Mouse (Mus musculus): Measurements from ENCODE around the gene Ticrr.

Gene Ticrr

GRCm38 (mm10) chr7:79696495-79696894 lies 36.5 kb downstream of the Ticrr start:
- DNase-seq = no peak

GRCm38 (mm10) chr7:79702755-79703154 lies 42.8 kb downstream of the Ticrr start:
- DNase-seq = no peak

GRCm38 (mm10) chr7:79705210-79705609 lies 45.2 kb downstream of the Ticrr start:
- DNase-seq = no peak

DNA sequence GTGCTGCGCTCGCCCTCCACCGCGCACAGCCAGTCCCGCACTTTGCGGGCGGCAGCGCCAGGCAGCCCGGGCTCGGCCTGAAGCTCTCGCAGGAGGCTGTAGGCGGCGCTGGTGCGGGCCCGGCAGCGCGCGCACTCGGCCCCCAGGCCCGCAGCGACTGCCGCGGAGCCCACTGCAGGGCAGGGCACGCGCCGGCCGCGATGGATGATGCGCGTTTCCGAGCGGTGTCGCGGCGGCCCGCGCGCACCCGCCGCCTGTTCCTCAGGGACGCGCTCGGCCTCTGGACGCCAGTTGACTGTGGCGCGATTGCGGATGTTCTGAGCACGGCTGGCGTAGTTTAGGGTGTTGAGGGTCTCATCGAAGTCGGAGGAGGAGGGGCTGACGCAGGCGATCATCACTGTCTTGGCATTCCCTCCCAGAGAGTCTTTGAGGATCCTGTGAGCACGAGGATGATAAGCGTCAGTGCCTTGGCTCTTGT lies 50.2 kb downstream of the Ticrr start:
- DNase-seq = no peak

GRCm38 (mm10) chr7:79710831-79711230 lies 50.8 kb downstream of the Ticrr start:
- DNase-seq = no peak

- DNase-seq = peak; percentile 73
Observed at GRCm38 (mm10) chr7:79715187-79715981, 55.4 kb downstream of the Ticrr start, which contains the start of gene Kif7. Kif7 (minus strand) TSS chr7:79715720.

DNA sequence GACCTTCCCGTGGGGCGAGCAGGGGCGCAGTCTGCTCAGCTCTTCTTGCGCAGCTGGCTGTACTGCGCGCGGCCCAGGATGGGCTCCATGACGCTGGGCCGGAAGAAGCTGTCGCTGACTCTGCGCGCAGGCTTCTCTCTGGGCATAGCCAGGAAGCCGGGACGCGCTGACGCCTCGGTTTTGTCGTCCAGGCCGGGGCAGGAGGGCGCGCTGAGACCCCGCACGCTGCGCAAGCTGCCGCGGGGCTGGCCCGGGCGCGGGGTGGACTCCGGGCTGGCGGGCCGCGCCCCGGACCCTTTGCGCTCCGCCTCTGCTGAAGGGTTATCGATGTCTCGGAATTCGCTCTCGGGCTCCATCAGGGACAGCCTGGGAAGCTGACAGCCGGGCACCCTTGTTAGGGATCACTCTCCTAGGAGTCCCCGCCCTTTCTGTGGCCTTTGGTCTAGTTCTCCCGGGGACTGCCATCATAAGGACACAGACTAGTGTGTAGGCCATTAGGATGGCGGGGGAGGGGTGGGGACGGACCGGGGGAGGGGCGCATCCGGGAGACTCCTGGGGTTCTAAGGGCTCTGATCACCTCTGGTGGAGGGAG lies 61.5 kb downstream of the Ticrr start:
- peak; percentile 57 for DNase-seq

GRCm38 (mm10) chr7:79727091-79727490 lies 67.1 kb downstream of the Ticrr start:
- peak; percentile 70 for DNase-seq

- DNase-seq = peak; percentile 71
Observed at GRCm38 (mm10) chr7:79728219-79728618, 68.2 kb downstream of the Ticrr start.

GRCm38 (mm10) chr7:79729169-79729568 lies 69.2 kb downstream of the Ticrr start:
- DNase-seq = peak; percentile 72

GRCm38 (mm10) chr7:79729743-79730370 lies 69.9 kb downstream of the Ticrr start:
- no peak for DNase-seq

GRCm38 (mm10) chr7:79731438-79731837 lies 71.4 kb downstream of the Ticrr start:
- no peak for DNase-seq

DNA sequence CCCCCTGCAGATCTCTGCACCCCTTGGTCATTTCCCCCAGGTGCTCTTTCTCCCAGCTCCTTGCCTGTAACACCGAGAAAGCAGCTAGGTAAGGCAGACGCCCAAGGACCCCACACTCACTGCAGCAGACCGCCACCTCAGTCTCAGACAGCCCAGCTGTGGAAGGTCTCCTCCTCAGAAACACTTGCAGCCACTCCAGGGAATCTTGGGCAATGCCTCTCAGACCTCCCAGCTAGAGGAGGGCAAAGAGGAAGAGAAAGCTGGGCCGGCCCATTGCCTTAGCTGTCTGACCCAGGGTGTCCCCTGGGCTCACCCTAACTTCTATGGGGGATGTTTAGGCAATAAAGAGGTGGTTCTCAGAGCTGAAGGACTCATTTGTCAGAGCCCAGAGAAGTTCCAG lies 72.6 kb downstream of the Ticrr start, which contains the start of gene Plin1:
Plin1 (minus strand) TSS at position 282 of the 400 bp plus-strand sequence.
- no peak for DNase-seq

DNA sequence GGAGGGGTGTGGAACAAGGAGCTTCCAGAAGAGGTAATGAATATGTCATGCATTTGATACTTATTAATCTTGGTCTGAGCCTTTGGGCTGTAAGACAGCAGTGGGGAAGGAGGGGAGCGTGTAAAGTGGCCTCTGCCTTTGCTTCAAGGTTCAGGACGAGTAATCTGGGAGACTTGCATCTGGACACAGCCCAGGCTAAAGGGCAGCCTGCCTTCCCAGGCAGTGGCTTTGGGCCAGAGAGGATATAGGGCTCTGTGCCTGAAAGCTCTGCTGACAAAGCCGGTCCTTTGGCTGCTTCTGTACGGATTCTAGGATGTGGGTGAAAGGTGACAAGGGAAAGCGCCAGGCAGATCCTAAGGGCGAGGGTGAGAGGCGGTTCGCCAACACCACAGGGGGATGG lies 74.6 kb downstream of the Ticrr start:
- peak; percentile 87 for DNase-seq

GRCm38 (mm10) chr7:79736511-79736910 lies 76.5 kb downstream of the Ticrr start:
- no peak for DNase-seq

DNA sequence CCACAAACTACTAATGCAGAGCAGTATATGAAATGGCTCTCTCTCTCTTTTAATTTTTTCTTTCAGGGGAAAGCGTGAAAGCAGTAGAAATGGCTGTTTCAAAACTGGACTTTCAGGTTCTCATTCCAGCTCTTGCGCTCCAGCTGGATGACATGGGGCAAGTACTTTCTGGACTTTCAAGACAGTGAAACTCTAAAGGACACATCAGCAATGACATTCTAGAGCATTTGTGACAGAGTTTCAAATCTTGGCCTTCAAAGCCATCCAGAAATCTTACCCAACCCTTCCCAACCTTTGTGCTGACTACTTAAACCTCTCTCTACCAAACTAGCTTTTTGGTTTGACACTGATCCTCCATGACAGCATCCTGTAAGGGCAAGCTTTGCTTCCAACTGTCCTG lies 78.9 kb downstream of the Ticrr start:
- no peak for DNase-seq

DNA sequence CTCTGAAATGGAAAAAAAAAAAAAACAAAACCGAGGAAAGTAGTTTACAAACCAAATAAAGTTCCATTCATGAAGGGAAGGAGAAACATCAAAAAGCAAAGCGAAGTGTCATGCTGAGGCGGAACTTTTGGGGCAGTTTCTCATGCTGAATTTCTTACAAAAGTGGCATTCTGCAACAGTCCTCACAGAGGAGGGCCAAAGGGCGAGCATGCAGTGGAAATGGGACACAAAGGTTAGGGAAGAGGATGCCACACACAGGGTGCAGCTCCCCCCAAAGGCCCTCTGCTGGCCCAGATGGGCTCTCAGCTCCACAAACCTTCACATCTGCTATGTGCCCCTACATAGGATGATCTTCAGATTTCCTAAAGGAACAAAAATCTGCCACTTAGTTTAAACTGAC lies 80.3 kb downstream of the Ticrr start:
- no peak for DNase-seq

DNA sequence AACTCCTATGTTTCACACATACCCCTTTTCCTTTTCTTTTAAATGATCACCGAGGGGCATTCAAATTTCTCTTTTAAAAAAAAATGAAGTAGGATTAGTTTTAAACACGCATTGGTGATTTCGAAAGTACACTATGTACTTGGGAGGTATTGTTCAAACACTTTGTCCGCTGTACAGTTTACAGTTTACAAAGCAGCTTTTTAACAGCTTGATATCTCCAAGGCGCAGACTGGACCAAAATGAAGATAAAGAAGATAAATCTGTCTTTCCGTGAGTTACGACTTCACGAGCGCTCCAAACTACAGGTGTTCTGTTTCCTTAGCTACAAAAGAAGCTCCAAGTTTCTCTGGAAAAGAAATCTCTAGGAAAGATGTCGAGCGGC lies 82.3 kb downstream of the Ticrr start:
- DNase-seq = no peak

DNA sequence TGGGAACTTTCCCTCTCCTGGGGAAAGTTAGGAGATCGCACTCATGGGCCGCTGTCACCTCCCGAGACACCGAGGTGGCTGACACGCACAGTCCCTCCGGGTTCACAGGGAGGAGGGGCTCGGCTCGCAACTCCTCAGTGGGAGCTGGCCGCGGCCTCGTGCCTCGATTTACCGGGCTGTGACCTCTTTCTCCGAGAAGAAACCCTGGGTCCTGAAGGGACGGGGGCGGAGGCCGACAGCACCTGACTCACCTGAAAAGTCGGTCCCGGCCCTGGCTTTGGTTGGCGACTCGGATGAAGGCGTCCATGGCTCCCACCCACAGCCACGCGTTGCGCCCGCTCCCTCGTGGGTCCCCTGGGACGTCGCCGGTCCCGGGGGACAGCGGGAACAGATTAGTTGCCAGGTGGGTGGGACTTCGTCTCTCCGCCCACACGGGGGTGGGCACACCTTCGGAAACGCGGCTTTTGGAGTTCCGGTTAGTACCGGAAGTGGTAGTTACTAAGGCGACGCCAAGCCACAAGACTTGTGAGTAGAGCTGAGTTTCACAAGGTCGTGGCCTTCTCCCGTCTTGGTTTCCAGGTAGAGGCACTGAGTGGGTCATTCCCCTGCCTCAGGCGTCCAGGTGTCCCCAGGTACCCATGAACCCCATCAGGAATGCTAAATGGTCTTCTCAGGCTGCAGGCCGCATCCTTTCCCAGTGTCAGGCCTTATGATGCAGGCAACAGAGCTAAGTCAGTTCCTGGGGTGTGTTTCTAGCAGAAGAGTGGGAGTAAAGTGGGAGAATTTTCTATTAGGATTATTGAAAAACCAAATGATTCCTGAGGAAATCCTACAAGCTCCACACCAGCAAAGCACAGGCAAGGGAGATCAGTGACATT lies 82.9 kb downstream of the Ticrr start, which contains the start of the genes Pex11a and Wdr93:
Pex11a (minus strand) TSS at position 473 of the 878 bp plus-strand sequence.
Wdr93 (plus strand) TSS at position 505 of the 878 bp plus-strand sequence.
- DNase-seq = peak; percentile 89

GRCm38 (mm10) chr7:79744051-79744450 lies 84.1 kb downstream of the Ticrr start:
- DNase-seq = no peak

DNA sequence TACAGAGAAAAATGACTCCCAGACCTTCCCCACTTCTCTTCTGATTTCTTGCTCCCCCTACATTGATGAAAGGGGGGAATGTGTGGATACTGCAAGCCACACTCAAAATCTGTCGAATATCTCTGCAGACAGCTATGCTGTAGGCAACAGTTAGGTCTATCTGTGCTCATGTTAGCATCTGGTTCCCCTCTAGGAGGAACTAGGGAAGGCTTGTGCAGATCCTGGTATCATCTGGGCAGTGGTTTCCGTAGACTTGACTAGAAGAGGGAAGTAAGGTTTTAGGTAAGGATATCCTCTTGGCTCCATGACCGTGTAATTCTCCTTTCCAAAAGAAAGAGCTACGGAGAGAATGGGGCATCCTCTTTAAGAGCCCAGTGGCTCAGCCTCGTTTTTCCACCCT lies 84.6 kb downstream of the Ticrr start:
- no peak for DNase-seq

DNA sequence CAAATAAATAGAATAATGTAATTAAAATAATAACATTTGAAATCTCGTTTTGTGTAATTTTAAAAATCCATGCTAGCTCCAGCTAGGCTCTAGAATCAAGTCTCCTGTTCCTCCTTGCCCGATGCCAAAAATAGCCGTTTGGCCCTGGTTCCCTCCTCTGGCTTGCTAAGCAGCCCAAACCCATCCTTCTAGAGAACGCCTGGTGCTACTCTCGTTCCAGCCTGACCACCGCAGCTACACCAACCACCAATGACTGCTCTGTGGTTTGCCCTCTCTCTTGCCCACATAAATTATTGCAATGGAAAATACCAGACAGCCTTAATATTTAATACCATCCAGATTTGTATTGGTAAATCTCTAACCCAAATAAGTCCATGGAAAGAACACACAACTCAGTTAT lies 87.7 kb downstream of the Ticrr start:
- no peak for DNase-seq

All from kidney, adult 18-20 months (tissue).